Mouse (Mus musculus): ENCODE results near the gene Bri3bp.
A peak's percentile ranks its signal among the peaks of the same experiment; 100 is the strongest.
"Not testable (repeated sequence)": the region's sequence is repeated elsewhere in the genome, so short reads cannot be mapped to it uniquely, and the experiment has no call there.

Bri3bp gene

DNA sequence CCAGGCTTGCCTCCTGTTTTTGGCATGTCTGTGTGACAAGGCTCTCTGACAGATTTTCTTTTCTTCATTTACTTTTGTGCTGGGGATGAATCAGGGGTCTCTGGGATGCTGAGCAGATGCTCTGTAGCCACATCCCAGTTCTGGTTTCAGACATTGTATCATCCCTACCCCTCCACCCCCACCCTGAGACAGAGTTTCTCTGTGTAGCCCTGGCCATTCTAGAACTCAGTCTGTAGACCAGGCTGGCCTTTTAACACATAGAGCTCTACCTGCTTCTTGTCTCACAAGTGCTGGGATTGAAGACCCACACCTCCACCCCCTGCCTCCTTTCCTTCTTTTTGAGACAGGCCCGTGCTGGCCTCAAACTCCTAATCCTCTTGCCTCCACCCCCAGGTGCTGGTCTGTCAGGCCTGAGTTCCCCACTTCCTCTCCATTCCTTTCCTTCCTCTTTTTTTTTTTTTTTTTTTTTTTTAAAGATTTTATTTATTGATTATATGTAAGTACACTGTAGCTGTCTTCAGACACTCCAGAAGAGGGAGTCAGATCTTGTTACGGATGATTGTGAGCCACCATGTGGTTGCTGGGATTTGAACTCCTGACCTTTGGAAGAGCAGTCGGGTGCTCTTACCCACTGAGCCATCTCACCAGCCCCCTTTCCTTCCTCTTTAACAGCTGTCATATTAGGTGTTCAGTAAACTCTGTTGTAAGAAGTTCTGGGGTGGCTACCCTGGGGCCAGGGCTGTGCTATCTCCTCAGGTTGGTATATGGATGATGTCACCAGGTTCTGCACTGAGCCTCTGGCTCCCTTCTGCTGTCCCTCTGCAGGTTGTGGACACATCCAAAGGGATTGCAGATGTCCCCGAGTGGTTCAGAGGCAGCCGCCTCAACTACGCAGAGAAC is 42.6 kb downstream of the Bri3bp start:
- DNase-seq (ENCODE audit: extremely low read depth, insufficient read length, low spot score), result no peak

- DNase-seq (ENCODE audit: extremely low read depth, insufficient read length, low spot score), result no peak
These were observed 43.8 kb downstream of the Bri3bp start for GRCm38 (mm10) chr5:125485031-125485778.

- no peak for DNase-seq (ENCODE audit: extremely low read depth, insufficient read length, low spot score)
These were observed 44.7 kb downstream of the Bri3bp start for GRCm38 (mm10) chr5:125486088-125486487.

DNA sequence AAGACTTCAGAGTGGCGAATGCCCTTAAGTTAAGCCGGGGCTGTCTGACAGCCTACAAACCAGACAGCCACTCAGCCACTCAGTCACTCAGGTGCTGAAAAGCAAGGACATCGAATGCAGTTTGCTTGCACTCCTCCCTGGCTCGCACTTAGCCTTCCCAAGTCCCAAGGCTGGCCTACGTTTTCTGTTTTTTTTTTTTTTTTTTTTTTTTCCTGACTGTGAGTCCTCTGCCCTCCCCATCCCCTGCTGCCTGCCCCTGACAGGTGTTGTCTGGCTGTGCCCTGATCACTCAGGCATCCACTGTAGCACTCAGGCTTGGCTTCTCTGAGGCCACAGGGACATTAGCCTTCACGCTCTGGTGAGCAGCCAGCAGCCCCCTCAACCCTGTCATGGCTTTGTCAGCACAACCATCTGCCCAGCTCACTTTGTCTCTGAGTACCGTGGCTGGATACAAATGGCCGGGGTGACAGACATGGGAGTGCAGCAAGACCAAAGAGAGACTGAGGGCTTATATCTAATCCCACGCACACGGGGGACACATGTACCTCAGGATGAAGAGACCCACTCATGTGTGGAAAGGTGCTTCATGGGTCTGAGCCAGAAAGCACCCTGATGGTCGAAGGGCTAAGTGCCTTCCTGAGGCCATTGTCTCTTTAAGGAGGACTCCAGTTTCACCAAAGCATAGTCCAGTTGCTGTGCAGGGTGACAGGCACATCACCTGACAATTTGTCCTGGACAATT is 46.2 kb downstream of the Bri3bp start:
- DNase-seq (ENCODE audit: extremely low read depth, insufficient read length, low spot score), result no peak

DNA sequence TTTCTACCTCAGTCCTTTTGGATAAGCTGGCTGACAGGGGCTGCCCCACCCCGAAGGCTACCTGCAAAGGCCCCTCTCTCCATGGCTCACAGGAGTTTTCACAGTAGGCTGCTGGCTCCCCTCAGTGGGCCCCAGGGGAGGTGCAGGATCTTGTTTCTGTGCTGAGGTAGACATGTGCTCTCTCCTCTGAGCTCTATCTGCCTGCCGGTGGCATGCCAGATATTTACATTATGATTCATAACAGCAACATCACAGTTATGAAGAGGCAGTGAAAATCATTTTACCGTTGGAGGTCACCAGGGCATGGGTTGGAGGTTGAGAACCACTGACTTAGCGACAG is 46.7 kb downstream of the Bri3bp start:
- peak; percentile 61 for DNase-seq (ENCODE audit: extremely low read depth, insufficient read length, low spot score)

DNA sequence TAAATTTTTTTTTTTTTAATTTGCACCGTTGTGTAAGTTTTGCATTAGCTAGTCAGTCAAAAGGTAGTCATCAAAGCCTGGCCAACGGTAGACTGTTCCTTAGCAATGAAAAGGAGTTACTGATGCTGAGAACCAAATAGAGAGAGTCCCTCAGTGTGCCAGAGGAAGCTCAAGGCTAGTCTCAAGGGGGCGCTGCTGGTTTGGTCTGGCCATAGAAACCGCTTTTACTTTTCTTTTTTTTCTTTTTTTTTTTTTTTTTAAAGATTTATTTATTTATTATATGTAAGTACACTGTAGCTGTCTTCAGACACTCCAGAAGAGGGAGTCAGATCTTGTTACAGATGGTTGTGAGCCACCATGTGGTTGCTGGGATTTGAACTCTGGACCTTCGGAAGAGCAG is 47.6 kb downstream of the Bri3bp start:
- not testable (repeated sequence) for DNase-seq (ENCODE audit: extremely low read depth, insufficient read length, low spot score)

- DNase-seq (ENCODE audit: extremely low read depth, insufficient read length, low spot score), result no peak
These were observed 49.7 kb downstream of the Bri3bp start for GRCm38 (mm10) chr5:125491107-125491506.

- DNase-seq (ENCODE audit: extremely low read depth, insufficient read length, low spot score), result no peak
These were observed 51.2 kb downstream of the Bri3bp start for GRCm38 (mm10) chr5:125492379-125493092.

GRCm38 (mm10) chr5:125493093-125493423 is 51.7 kb downstream of the Bri3bp start:
- DNase-seq (ENCODE audit: extremely low read depth, insufficient read length, low spot score), result no peak

DNA sequence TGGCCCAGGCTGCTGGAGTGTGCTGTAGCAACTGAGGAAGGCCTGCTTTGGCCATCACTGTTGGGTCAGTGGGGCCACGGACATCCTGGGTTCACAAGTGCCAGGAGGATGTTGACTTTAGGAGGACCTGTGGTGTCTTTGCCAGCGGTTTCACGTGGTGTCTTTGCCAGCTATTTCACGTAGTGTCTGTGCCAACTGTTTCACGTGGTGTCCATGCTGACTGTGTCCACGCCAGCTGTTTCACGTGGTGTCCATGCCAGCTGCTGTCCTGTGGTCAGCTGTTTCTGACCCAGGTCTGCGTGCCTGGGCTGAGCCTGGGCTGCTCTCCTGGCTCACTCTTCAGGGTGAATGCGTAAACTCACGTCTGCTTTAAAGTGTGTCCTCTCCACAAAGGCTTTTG is 54.3 kb downstream of the Bri3bp start:
- DNase-seq (ENCODE audit: extremely low read depth, insufficient read length, low spot score), result peak; percentile 73

- DNase-seq (ENCODE audit: extremely low read depth, insufficient read length, low spot score), result no peak
These were observed 56.6 kb downstream of the Bri3bp start for GRCm38 (mm10) chr5:125497821-125498600.

- no peak for DNase-seq (ENCODE audit: extremely low read depth, insufficient read length, low spot score)
These were observed 60.1 kb downstream of the Bri3bp start for GRCm38 (mm10) chr5:125501505-125501904.

DNA sequence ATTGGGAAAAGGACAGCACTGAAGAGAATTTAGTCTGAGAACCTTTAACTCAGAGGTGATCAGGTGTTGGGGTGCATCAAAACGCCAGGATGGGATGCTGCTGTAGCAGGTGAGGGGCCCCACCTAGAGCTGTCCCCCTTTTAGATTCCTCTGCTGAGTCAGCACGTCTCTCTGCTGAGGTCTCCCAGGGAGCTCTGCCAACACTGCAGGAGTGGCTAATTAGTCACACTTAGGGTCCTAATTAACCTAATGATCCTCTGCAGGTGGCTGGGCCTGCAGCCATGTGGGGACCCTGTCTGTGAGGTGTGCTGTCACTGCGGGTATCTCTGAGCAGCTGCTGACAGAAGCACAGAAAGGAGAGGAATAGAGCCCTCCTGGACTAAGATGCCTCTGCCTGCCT is 60.8 kb downstream of the Bri3bp start:
- no peak for DNase-seq (ENCODE audit: extremely low read depth, insufficient read length, low spot score)

GRCm38 (mm10) chr5:125503628-125504027 is 62.3 kb downstream of the Bri3bp start:
- DNase-seq (ENCODE audit: extremely low read depth, insufficient read length, low spot score), result no peak

- DNase-seq (ENCODE audit: extremely low read depth, insufficient read length, low spot score), result no peak
These were observed 63.3 kb downstream of the Bri3bp start for GRCm38 (mm10) chr5:125504692-125505091.

- DNase-seq (ENCODE audit: extremely low read depth, insufficient read length, low spot score), result no peak
These were observed 64.6 kb downstream of the Bri3bp start for GRCm38 (mm10) chr5:125505968-125506367.

DNA sequence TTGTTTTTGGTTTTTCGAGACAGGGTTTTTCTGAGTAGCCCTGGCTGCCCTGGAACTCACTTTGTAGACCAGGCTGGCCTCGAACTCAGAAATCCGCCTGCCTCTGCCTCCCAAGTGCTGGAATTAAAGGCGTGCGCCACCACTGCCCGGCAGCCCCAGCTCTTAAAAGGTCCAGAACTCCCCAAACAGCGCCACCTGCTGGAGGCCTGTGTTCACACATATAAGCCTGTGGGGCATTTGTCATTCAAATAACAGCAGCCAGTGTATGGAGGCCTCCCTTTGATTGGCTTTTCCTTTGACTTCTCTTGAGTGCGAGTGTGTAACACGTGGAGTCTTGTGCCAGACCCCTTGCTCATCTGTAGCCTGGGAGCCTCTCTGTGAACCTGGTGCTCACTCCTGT is 66.2 kb downstream of the Bri3bp start:
- DNase-seq (ENCODE audit: extremely low read depth, insufficient read length, low spot score), result no peak

GRCm38 (mm10) chr5:125508006-125508405 is 66.6 kb downstream of the Bri3bp start:
- no peak for DNase-seq (ENCODE audit: extremely low read depth, insufficient read length, low spot score)

DNA sequence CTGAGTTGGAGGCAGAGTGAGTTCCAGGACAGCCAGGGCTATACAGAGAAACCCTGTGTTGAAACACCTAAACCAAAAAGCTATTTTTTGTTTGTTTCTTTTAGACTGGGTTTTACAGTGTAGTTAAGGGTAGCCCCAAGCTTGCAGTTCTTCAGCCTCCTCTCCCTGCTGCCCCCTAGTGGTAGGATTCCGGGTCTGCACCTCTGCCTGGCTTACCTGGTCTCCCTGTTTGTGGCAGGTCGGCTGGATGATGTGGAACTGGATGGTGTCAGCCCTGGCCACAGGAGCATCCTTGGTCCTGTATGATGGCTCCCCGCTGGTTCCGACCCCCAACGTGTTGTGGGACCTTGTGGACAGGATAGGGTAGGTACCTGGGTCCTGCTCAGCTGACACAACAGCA is 68.2 kb downstream of the Bri3bp start:
- peak; percentile 63 for DNase-seq (ENCODE audit: extremely low read depth, insufficient read length, low spot score)

All from 3134 (cell line).